Mouse (Mus musculus): ENCODE results near the gene Gsk3a.
"Not testable (repeated sequence)": the region's sequence is repeated elsewhere in the genome, so short reads cannot be mapped to it uniquely, and the experiment has no call there.

Gene Gsk3a

DNA sequence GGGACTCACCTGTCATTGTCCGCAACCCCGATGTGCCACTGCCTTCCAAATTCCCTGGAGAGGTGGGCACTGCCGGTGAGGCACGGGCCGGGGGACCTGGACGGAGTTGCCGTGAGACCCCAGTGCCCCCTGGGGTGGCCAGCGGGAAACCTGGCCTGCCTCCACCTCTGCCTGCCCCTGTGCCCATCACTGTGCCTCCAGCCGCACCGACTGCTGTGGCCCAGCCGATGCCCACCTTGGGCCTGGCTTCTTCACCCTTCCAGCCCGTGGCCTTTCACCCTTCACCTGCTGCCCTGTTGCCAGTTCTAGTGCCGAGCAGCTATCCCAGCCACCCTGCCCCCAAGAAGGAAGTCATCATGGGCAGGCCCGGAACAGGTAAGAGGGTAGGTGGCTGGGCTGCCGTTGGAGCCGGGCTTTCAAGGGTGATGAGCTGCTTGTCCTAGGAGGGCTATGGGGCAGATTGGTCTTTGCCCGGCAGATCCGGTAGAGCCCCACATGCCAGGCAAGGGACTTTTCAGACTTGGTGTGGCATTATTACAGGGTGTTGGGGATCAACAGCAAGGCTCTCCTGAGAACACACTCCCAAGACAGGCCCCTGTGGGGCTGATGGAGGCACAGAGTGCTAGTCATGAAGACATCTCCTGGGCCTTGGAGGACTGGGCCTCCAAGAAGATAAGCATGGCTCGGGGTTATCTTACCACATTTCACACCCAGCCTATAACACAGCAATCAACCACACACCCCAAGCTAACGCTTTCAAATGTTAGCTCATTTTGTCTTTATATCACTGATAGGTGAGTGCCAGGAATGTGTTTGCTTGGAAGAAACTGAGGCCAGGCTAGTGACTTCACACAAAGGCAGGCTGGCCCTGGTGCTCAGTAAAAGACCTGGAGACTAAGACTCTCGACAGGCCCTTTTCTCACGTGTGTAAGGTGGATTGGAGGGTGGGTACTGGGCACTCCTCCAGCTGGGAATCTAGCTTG is 35.9 kb upstream of the Gsk3a start:
- DNase-seq (ENCODE audit: low read depth in 2 of 2, low spot score in 2 of 2) = no peak

DNA sequence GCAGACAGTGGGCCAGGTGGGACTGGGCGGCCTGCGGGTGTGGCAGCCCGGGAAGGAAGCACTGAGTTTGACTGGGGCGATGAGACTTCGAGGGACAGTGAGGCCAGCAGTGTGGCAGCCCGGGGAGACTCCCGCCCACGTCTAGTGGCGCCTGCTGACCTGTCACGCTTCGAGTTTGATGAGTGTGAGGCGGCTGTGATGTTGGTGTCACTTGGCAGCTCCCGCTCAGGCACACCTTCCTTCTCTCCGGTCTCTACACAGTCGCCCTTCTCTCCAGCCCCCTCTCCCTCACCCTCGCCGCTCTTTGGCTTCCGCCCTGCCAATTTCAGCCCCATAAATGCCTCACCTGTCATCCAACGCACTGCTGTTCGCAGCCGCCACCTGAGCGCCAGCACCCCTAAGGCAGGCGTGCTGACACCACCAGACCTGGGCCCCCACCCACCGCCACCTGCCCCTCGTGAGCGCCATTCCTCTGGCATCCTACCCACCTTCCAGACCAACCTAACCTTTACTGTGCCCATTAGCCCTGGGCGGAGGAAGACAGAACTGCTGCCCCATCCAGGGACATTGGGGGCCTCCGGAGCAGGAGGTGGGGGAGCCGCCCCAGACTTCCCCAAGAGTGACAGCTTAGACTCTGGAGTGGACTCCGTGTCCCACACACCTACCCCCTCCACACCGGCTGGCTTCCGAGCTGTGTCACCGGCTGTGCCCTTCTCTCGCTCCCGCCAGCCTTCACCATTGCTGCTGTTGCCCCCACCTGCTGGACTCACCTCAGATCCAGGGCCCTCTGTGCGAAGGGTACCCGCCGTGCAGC is 35.0 kb upstream of the Gsk3a start:
- no peak for DNase-seq (ENCODE audit: low read depth in 2 of 2, low spot score in 2 of 2)

DNA sequence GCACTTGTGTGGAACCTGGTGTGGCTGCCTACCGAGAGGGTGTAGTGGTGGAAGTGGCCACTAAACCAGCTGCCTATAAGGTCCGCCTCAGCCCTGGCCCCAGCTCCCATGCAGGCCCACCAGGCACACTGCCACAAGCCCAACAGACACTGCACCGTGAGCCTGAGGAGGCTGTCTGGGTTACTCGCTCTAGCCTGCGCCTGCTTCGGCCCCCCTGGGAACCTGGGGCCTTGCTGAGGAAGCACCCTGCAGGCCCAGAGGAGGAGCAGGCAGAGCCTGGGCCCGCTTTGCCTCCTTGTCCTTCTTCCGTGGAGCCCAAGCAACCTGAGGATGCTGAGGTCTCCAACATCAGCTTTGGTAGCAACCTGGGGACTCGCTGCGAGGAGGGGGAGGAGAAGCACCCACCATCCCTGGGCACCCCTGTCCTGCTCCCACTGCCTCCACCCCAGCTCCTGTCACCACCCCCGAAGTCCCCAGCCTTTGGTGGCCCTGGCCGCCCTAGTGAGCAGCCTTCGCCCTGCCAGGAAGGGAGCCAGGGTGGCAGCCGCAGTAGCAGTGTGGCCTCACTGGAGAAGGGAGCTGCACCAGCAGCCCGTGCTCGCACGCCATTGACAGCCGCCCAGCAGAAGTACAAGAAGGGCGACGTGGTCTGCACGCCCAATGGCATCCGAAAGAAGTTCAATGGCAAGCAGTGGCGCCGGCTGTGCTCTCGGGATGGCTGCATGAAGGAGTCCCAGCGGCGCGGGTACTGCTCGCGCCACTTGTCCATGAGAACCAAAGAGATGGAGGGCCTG is 34.2 kb upstream of the Gsk3a start:
- no peak for DNase-seq (ENCODE audit: low read depth in 2 of 2, low spot score in 2 of 2)

DNA sequence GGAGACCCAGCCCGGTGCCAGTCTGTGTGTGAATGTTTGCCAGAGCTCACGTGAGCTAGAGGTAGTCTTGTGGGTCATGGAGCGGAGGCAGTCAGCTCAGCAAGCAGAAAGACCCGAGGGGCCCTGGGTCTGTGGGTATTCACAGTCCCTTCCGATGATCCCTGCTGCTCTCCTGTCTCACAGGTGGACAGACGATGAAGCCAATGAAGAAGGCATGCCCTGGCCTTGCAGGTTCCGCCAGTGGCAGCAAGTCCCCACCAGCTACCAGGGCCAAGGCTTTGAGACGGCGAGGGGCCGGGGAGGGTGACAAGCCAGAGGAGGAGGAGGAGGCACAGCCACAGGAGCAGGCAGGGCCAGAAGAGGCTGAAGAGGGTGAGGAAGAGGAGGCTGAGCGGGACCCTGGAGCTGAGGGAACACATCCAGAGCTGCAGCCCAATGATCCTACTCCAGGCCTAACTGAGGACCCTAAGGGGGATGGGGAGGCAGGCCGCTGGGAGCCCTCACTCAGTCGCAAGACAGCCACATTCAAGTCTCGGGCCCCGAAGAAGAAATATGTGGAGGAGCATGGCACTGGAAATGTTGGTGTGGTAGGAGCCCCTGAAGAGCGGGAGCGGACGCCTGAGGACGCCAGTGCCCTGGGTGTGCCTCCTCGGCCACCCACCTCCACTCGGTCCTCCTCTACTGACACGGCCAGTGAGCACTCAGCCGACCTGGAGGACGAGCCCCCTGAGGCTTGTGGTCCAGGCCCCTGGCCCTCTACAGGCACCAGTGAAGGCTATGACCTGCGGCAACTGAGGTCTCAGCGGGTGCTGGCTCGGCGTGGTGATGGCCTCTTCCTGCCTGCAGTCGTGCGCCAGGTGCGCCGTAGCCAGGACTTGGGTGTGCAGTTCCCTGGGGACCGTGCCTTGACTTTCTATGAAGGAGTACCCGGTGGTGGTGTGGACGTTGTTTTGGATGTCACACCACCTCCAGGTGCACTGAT is 33.3 kb upstream of the Gsk3a start:
- DNase-seq (ENCODE audit: low read depth in 2 of 2, low spot score in 2 of 2) = no peak

DNA sequence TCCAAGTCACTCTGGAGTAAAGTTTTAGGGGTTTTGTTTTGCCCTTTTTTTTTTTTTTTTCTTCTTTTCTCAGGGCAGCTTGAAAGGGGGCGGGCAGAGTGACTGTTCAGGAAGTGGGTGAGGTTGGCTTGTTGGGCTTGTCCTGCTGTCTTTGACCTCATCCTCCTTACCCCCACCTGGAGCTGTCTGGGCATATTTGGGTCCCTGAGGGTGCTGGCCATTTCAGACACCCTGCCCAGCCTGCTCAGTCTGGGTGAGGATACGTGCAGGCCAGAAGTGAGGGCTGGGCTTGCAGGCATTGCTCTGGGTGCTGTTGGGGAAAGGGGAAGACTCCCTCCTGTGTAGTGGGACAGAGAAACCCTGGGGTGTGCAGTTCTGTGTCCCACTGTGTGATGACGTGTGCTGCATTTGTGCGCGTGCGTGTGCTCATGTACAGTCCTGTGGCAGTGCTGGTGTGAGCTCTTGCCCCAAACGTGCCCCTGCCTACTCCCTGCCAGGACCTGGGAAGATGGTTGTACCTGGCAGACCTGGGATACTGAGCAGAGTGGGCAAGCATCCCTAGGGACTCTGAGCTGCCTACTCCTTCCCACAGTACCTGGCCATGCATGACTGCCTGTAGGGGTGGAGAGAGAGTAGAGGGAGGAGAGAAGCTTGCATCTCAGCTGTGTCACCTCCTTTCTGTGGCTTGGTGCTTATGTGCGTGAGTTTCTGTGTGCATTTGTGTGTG is 32.1 kb upstream of the Gsk3a start:
- DNase-seq (ENCODE audit: low read depth in 2 of 2, low spot score in 2 of 2) = no peak

DNA sequence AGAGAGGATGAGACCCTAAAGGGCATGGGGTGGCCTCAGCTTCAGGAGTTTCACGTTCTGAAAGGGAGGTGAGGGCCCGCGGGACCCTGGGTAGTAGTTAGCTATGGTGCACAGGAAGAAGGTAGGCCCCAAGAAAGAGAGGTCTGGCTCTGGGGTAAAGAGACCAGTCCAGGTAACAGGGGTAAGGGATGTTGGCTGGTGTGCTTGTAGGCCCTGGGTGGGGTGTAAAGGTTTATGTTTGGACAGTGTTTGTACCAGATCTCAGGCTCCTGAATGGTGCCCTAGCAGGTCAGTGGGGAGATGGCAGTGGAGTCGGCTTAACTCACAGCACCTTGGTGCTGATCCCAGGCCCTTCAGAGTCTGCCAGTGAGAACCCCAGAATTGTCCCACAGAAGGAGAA is 31.4 kb upstream of the Gsk3a start:
- no peak for DNase-seq (ENCODE audit: low read depth in 2 of 2, low spot score in 2 of 2)

DNA sequence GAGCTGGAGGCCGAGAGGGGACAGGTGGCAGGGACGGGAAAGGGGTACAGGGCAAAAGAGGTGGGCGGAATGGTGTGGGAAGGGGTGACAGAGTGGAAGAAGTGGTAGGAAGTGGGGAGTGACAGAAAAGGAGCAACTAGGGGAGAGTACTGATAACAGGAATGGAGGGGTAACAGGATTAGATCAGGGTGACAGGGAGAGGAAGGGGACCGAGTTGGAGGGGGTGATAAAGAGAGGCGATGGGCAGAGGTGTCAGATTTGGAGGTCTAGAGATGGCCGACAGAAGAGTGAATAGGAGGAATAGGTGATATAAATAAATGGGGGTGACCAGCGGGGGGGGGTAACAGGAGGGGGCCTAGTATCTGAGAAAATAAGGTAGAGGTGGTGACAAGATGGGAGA is 30.9 kb upstream of the Gsk3a start:
- DNase-seq (ENCODE audit: low read depth in 2 of 2, low spot score in 2 of 2) = no peak

DNA sequence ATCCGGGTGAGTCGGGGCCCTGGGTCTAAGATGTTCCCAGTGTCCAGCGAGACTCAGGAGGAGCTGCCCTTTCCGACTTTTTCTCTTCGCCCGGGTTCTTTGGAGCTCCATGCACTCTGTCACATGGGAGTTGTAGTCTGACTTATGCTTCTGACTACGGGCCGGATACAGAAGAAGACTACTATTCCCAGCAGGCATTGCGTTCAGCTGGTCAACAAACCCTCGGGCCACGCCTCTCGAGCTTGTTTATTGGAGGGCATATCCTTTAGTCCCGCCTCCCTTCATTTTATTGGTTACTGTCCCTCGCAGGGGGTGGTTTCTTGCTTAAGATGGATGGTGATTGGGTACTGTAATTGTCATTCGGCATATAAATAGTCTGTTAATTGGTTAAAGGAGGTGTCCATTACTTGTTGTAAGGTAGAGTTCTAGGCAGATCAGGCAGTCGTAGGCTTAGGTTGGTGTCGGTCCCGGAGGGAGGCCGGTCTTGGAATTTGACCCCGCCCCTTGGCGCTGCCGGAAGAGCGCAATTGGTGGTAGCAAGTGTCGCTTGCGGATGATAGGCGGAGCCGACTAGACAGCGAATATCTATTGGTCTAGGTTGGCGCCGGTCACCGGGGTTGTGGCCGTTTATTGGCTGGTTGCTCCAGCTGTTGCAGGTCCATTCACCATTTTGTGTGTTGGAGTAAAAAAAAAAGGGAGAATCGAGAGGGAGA is 30.3 kb upstream of the Gsk3a start:
- DNase-seq (ENCODE audit: low read depth in 2 of 2, low spot score in 2 of 2) = peak; percentile 97 to 98

DNA sequence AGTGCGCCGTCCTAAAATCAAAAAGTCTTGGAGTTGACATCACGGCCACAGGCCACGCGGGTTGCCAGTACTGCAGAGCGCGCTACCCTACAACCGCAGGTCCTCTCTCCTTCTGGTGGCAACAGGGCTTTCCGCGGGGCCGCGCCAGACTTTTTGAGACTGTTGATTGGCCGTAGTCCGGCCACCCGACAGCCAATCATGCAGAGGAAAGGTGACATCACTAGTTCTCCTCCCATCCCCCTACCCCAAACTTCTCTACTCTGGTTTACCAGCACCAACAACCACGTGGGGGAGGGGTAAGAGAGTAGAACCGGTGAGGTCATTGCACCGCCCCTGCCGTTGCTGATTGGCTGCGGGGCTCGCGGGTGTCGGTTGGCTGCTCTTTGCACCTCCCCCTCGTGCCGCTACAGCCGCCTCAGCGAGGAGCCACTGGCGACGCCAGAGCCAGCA is 29.7 kb upstream of the Gsk3a start, which contains the start of gene Cic:
Gene Cic, plus strand, starts transcription at position 404 of the 450 bp plus-strand sequence.
- peak; percentile 98 to 99 for DNase-seq (ENCODE audit: low read depth in 2 of 2, low spot score in 2 of 2)

DNA sequence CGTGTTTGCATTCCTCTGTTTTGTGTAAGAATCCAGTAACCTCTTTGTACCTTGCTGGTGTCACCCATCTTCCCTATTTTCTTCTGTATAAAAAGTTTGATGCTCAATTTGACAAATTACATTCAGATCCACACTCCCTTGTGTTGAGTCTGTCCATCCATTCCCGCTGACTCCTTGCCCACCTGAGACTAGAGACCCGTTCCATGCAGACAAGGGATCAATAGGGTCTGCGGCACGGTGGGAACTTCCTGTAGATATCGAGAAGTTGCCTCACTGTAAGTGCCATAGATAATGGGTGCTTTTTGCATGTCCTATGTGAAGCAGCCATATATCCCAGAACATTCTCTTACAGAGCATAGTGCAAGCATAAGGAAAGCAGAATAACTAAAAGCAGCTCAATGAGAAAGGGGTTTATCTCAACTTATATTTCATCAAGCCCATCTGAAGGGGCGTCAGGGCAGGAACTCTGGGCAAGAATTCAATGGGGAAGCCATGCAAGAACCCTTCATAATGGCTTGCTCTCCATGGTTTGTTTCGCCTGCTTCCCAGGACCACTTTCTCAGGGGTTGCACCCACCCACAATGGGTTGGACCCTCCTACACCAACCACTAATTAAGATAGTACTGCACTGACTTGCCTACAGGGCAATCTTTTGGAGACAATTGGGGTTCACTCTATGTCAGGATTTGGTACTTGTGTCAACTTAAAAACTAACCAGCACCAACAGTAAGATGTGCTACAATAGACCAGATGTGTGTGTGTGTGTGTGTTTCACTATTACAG is 28.7 kb upstream of the Gsk3a start:
- DNase-seq (ENCODE audit: low read depth in 2 of 2, low spot score in 2 of 2) = no peak

DNA sequence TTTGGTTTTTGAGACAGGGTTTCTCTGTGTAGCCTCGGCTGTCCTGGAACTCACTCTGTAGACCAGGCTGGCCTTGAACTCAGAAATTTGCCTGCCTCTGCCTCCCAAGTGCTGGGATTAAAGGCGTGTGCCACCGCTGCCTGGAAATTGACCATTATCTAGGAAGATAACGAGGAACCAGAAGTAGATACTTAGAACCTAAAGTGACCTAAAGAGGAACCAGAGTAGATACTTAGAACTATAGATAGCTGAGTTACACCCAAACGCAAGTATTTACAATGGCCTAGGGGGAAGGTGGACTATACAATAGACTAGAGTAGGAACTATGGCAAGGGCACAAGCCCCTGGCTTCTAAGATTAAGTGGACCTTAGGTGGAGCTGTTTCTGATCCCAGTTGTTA is 28.1 kb upstream of the Gsk3a start:
- not testable (repeated sequence) for DNase-seq (ENCODE audit: low read depth in 2 of 2, low spot score in 2 of 2)

DNA sequence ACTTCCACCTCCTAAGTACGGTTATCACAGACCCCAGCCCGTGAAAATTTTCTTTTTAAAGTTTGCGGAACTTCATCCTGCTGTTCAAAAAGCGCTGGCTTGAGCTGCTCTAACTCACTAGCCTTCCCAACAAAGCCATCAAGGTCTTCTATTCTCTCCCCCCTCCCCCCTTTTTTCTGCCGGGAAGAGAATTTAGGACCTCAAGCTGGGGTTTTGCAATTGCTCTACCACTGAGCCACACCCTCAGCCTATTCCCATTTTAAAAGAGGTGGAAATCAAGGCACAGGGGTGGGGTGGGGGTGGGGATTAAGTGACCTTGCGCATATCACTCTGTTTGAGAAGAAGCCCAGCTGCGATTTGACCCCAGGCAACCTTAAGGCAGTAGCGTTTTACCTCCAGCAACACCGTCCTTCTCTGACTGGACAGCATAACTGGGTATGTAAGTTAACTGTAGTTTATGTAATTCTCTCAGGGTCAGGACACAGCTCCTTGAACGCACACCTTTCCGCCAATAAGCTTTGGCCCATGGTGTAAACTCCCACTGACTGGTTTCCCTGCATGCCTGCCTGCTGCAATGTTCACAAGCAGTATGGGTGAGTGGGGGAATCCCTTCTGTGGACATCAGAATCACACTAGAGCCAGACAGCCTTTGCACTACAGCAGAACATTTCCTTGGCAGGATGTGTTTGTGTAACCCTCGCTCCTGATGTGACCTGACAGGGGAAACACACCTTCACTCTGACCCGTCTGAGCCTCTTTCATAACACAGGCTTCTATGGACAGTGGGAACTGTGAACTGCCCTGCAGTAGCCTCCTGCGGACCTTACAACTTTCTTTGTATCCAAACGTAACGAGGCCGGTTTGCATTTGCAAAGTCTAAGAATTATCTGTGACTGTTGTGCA is 26.6 kb upstream of the Gsk3a start:
- DNase-seq (ENCODE audit: low read depth in 2 of 2, low spot score in 2 of 2) = no peak

DNA sequence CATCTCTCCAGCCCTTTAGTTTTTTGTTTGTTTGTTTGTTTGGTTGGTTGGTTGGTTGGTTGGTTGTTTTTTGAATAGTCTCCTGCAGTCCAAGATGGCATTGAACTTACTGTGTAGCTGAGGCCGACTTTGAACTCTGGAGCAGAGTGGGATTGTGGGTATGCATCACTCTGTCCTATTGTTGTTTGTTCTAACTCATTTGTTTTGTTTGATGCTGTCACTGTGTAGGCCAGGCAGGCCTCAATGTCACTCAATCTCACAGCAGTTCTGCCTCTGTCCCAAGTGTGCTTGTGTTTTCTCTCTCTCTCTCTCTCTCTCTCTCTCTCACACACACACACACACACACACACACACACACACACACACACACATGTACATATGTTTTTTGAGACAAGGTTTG is 24.2 kb upstream of the Gsk3a start:
- DNase-seq (ENCODE audit: low read depth in 2 of 2, low spot score in 2 of 2) = no peak

DNA sequence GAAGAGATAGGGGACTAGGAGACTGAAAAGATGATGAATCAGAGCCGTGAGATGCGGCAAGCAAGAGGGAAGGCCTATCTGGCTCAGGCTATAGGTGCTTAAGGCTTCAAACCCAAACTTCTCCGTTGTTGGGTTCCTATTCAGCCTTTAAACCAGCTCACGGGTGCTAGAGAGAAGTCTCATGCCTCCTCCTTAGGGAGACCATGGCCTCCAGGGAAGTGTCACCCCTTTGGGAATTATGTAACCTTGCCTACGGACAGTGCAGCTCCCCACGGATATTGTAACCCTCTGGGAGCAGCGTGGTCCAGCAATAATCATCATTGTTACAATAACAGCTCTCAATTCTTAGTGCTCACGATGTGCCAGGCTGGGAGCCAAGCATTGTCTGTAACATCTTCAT is 14.2 kb upstream of the Gsk3a start:
- no peak for DNase-seq (ENCODE audit: low read depth in 2 of 2, low spot score in 2 of 2)

DNA sequence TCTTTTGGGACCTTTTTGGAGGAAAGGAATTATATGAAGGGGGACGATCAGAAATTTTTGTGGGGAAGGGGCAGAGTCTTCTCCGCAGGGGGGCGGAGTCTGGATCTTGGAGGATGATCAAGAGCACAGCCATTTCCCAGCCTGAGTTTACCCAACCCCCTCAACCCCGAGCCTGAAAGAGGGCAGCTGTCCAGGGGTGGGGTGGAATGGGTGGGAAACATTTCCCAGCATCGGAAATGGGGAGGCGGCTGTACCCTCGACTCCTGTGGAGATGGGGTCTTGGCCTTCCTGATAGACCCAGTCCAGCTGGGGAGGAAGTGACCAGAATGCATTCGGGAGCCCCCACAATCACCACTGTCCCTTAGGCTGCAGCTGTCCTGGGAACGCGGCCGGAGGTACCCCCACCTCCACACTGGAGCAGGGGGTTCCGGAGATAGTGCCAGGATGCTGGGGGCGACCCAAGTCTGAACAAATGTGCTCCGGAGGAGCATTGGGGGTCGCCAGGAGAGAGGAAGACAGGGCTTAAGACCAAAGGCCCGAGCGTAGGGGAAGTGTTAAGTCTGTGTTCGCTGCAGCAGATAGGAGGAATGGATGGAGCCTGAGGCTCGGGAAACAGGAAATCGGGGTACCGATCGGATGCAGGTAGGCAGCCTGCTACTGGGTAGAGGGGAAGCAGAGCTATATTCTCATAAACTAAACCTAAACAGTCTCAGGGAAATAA is 13.6 kb upstream of the Gsk3a start:
- no peak for DNase-seq (ENCODE audit: low read depth in 2 of 2, low spot score in 2 of 2)
